Mouse (Mus musculus): ENCODE results near the gene Gdf11. TPM values are rescaled to one million over a fixed set of nuclear protein-coding genes. Genes with fewer than 3 reads are reported as not detected.

Gdf11 gene
- total RNA-seq, 2 experiments from 2014 or later = 1.7 to 2.3 TPM

GRCm38 (mm10) chr10:128895437-128895836 lies 3.9 kb upstream of the Gdf11 start:
- peak; percentile 48 to 76 for DNase-seq

GRCm38 (mm10) chr10:128892246-128892645 lies 728 bp upstream of the Gdf11 start:
- DNase-seq = no peak

GRCm38 (mm10) chr10:128890383-128891295 lies 879 bp downstream of the Gdf11 start:
- peak; percentile 12 to 35 for DNase-seq

- DNase-seq = no peak
Observed at GRCm38 (mm10) chr10:128889846-128890245, 1.7 kb downstream of the Gdf11 start.

- no peak for DNase-seq
Observed at GRCm38 (mm10) chr10:128888941-128889827, 2.3 kb downstream of the Gdf11 start.

GRCm38 (mm10) chr10:128882067-128882466 lies 9.5 kb downstream of the Gdf11 start:
- DNase-seq = no peak

GRCm38 (mm10) chr10:128878811-128879210 lies 12.7 kb downstream of the Gdf11 start:
- peak; percentile 59 to 69 for DNase-seq

- no peak for DNase-seq
Observed at GRCm38 (mm10) chr10:128878291-128878690, 13.2 kb downstream of the Gdf11 start.

- DNase-seq = no peak
Observed at GRCm38 (mm10) chr10:128870341-128870740, 21.2 kb downstream of the Gdf11 start.

GRCm38 (mm10) chr10:128866518-128866917 lies 25.0 kb downstream of the Gdf11 start:
- no peak for DNase-seq

GRCm38 (mm10) chr10:128866042-128866441 lies 25.5 kb downstream of the Gdf11 start:
- no peak for DNase-seq

- no peak for DNase-seq
Observed at GRCm38 (mm10) chr10:128861176-128861575, 30.3 kb downstream of the Gdf11 start.

- DNase-seq = no peak
Observed at GRCm38 (mm10) chr10:128850339-128850738, 41.2 kb downstream of the Gdf11 start.

- DNase-seq = no peak
Observed at GRCm38 (mm10) chr10:128848426-128848825, 43.1 kb downstream of the Gdf11 start.

- DNase-seq = no peak
Observed at GRCm38 (mm10) chr10:128846664-128847063, 44.9 kb downstream of the Gdf11 start.

- no peak for DNase-seq
Observed at GRCm38 (mm10) chr10:128845516-128845915, 46.0 kb downstream of the Gdf11 start.

- DNase-seq = no peak
Observed at GRCm38 (mm10) chr10:128843260-128843659, 48.3 kb downstream of the Gdf11 start.

GRCm38 (mm10) chr10:128840612-128841011 lies 50.9 kb downstream of the Gdf11 start:
- DNase-seq = no peak

- no peak for DNase-seq
Observed at GRCm38 (mm10) chr10:128839434-128839833, 52.1 kb downstream of the Gdf11 start.

- DNase-seq = no peak
Observed at GRCm38 (mm10) chr10:128837400-128837799, 54.1 kb downstream of the Gdf11 start.
